Mouse (Mus musculus) intestine, embryonic 15.5 days (tissue): ENCODE data around the gene Stk11ip. TPM values are rescaled to one million over a fixed set of nuclear protein-coding genes. Genes with fewer than 3 reads are reported as not detected.

Experiments used
- ATAC-seq: fragments of 200-750 bp; cut with Nextera tagmentation; 2 replicates; pipeline ENCODE4 v1.8.0; 2017; ENCODE audit warnings: moderate TSS enrichment, moderate library complexity
- H3K27ac ChIP-seq: fragments of 300-500 bp; sonication (generic); 2 replicates; pipeline ENCODE4 v1.5.1; 2015; ENCODE audit warnings: mild to moderate bottlenecking, inconsistent platforms
- H3K27me3 ChIP-seq: fragments of 300-500 bp; sonication (generic); replicated peaks from 2 replicates; pipeline ENCODE4 v1.6.1; 2015; ENCODE audit warnings: inconsistent platforms
- H3K36me3 ChIP-seq: fragments of 300-500 bp; sonication (generic); 2 replicates; pipeline ENCODE4 v1.6.1; 2015; ENCODE audit warnings: inconsistent platforms
- H3K4me1 ChIP-seq: fragments of 300-500 bp; sonication (generic); replicated peaks from 2 replicates; pipeline ENCODE4 v1.6.1; 2015; ENCODE audit warnings: inconsistent platforms
- H3K4me2 ChIP-seq: fragments of 300-500 bp; sonication (generic); replicated peaks from 2 replicates; pipeline ENCODE4 v1.6.1; 2015; ENCODE audit warnings: mild to moderate bottlenecking, inconsistent platforms
- H3K4me3 ChIP-seq: fragments of 300-500 bp; sonication (generic); replicated peaks from 2 replicates; pipeline ENCODE4 v1.5.1; 2015; ENCODE audit warnings: inconsistent platforms
- H3K9ac ChIP-seq: fragments of 300-500 bp; sonication (generic); 2 replicates; pipeline ENCODE4 v1.6.1; 2015; ENCODE audit warnings: inconsistent platforms
- H3K9me3 ChIP-seq: fragments of 300-500 bp; sonication (generic); 2 replicates; pipeline ENCODE4 v1.6.1; 2016; ENCODE audit warnings: inconsistent platforms
- WGBS: fragments of 180-500 bp; shearing (Covaris S2); methylation state at CpG from one replicate; pipeline ENCODE4 v1.1.7; 2015; 5-methylcytosine and 5-hydroxymethylcytosine counted together
- polyA plus RNA-seq: library from polyadenylated mRNA; unstranded; fragments of >200 nt; fragmentation: Nextera tagmentation; extraction: Ambion mirVana; gene quantifications from 2 replicates; pipeline ENCODE4 v1.2.1, GENCODE M21; 2015

Gene Stk11ip
- polyA plus RNA-seq, 1 experiment from 2014 or later: 18.9 TPM

DNA sequence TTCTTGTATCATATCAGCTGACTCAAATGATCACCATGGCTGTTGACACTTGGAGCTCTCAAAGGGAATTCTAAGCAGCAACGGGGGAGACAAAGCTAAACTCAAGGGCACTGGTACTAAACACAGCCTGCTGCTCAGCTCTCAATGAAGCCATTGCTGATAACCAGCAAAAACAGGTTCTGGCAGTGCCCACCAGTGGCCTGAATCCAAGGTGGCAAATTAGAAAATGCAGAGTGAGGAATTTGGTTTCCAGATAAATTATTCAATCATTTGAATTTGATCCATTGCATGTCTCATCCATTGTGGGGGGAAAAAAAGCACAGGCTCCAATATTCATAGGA is 40.5 kb downstream of the Stk11ip start:
- no peak for ATAC-seq
- Histone ChIP-seq H3K4me2 (no peak overlapping the region), H3K27ac (no peak overlapping the region), H3K9me3 (no peaks in the 10 kb centered on the region), H3K4me3 (no peak overlapping the region), H3K9ac (no peak overlapping the region), H3K27me3 (no peaks in the 10 kb centered on the region), H3K4me1 (peaks cover 10% of the 10 kb centered on the region), H3K36me3 (no peaks in the 10 kb centered on the region)
- 68% methylated on average over 1 of the region's 1 CpGs for WGBS

- 82% methylated on average over 2 of the region's 2 CpGs for WGBS
- H3K27ac ChIP-seq: no peak overlapping the region
- no peak for ATAC-seq
- no peak overlapping the region for H3K9ac ChIP-seq
- no peak overlapping the region for H3K4me3 ChIP-seq
- H3K9me3 ChIP-seq: no peaks in the 10 kb centered on the region
- peaks cover 6% of the 10 kb centered on the region for H3K4me1 ChIP-seq
- no peaks in the 10 kb centered on the region for H3K27me3 ChIP-seq
- no peak overlapping the region for H3K4me2 ChIP-seq
- no peaks in the 10 kb centered on the region for H3K36me3 ChIP-seq
Measured at GRCm38 (mm10) chr1:75564102-75564501, 42.8 kb downstream of the Stk11ip start.

DNA sequence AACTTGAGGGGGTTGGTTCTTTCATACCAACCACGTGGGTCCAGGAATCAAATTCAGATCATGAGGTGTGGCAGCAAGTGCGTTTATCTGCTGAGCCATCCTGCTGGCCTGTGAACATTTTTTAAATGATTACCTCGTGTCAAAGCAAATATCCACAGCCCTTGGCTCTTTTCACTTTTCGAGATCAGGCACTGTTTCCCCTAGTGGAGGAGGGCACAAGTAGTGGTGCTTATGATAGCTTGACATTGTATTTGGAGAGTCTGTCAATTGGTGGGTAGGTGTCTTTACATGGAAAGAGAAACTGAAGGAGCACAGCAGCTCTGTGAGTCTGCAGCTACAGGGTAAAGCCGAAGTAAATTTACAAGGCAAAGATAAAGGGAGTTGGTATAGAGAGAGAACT is 43.6 kb downstream of the Stk11ip start:
- Histone ChIP-seq H3K4me3 (no peak overlapping the region), H3K4me1 (no peaks in the 10 kb centered on the region), H3K9ac (no peak overlapping the region), H3K9me3 (no peaks in the 10 kb centered on the region), H3K27me3 (no peaks in the 10 kb centered on the region), H3K36me3 (no peaks in the 10 kb centered on the region), H3K4me2 (no peak overlapping the region), H3K27ac (no peak overlapping the region)
- 57% methylated on average over 5 of the region's 5 CpGs for WGBS
- ATAC-seq: no peak

- Histone ChIP-seq H3K4me1 (no peaks in the 10 kb centered on the region), H3K4me2 (no peak overlapping the region), H3K27me3 (no peaks in the 10 kb centered on the region), H3K27ac (no peak overlapping the region), H3K36me3 (no peaks in the 10 kb centered on the region), H3K4me3 (no peak overlapping the region), H3K9ac (no peak overlapping the region), H3K9me3 (no peaks in the 10 kb centered on the region)
- 66% methylated on average over 9 of the region's 9 CpGs for WGBS
- no peak for ATAC-seq
Measured at GRCm38 (mm10) chr1:75565616-75566015, 44.3 kb downstream of the Stk11ip start.

DNA sequence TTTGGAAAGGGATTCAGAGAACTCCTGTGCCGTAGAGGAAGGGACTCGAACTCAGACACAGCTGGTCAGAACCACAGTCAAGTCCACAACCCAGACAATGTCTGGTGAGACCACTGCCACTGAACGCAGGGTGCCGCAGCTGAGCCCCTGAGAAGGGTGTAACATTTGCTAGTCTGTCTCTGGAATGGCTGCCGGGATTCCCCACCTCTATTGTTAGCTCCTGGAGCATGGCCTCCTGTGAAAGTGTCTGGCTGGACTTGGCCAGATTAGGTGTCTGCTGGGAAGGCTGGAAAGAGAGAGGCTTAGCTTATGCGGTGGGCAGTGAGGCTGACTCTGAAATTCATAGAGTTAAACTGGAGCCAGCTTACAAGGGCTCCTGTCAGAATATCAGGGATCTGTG is 49.1 kb downstream of the Stk11ip start:
- Histone ChIP-seq H3K4me1 (no peaks in the 10 kb centered on the region), H3K9ac (no peak overlapping the region), H3K9me3 (no peaks in the 10 kb centered on the region), H3K4me3 (no peak overlapping the region), H3K4me2 (no peak overlapping the region), H3K27me3 (no peaks in the 10 kb centered on the region), H3K27ac (no peak overlapping the region), H3K36me3 (no peaks in the 10 kb centered on the region)
- 67% methylated on average over 6 of the region's 6 CpGs for WGBS
- no peak for ATAC-seq

GRCm38 (mm10) chr1:75572776-75573175 is 51.4 kb downstream of the Stk11ip start:
- H3K27ac ChIP-seq: no peak overlapping the region
- no peak overlapping the region for H3K4me2 ChIP-seq
- no peak overlapping the region for H3K9ac ChIP-seq
- H3K9me3 ChIP-seq: no peaks in the 10 kb centered on the region
- H3K36me3 ChIP-seq: no peaks in the 10 kb centered on the region
- 78% methylated on average over 6 of the region's 6 CpGs for WGBS
- no peaks in the 10 kb centered on the region for H3K4me1 ChIP-seq
- H3K27me3 ChIP-seq: no peaks in the 10 kb centered on the region
- ATAC-seq: no peak
- H3K4me3 ChIP-seq: no peak overlapping the region

- Histone ChIP-seq H3K36me3 (no peaks in the 10 kb centered on the region), H3K27ac (no peak overlapping the region), H3K4me3 (no peak overlapping the region), H3K27me3 (no peaks in the 10 kb centered on the region), H3K4me2 (no peak overlapping the region), H3K9ac (no peak overlapping the region), H3K9me3 (no peaks in the 10 kb centered on the region), H3K4me1 (no peaks in the 10 kb centered on the region)
- ATAC-seq: no peak
- 82% methylated on average over 7 of the region's 7 CpGs for WGBS
Measured at GRCm38 (mm10) chr1:75573715-75574114, 52.4 kb downstream of the Stk11ip start.

- Histone ChIP-seq H3K27ac (no peak overlapping the region), H3K36me3 (no peaks in the 10 kb centered on the region), H3K9me3 (no peaks in the 10 kb centered on the region), H3K4me3 (no peak overlapping the region), H3K27me3 (no peaks in the 10 kb centered on the region), H3K9ac (no peak overlapping the region), H3K4me1 (no peaks in the 10 kb centered on the region), H3K4me2 (no peak overlapping the region)
- WGBS: 70% methylated on average over 17 of the region's 17 CpGs
- ATAC-seq: no peak
Measured at GRCm38 (mm10) chr1:75574476-75575310, 53.4 kb downstream of the Stk11ip start.

GRCm38 (mm10) chr1:75581936-75582624 is 60.8 kb downstream of the Stk11ip start:
- no peaks in the 10 kb centered on the region for H3K36me3 ChIP-seq
- H3K4me2 ChIP-seq: no peak overlapping the region
- 57% methylated on average over 7 of the region's 7 CpGs for WGBS
- H3K4me3 ChIP-seq: no peak overlapping the region
- no peaks in the 10 kb centered on the region for H3K4me1 ChIP-seq
- H3K9ac ChIP-seq: no peak overlapping the region
- H3K9me3 ChIP-seq: no peaks in the 10 kb centered on the region
- no peak for ATAC-seq
- H3K27ac ChIP-seq: no peak overlapping the region
- no peaks in the 10 kb centered on the region for H3K27me3 ChIP-seq

- H3K9ac ChIP-seq: no peak overlapping the region
- H3K4me1 ChIP-seq: no peaks in the 10 kb centered on the region
- no peak overlapping the region for H3K4me3 ChIP-seq
- 81% methylated on average over 5 of the region's 5 CpGs for WGBS
- H3K4me2 ChIP-seq: no peak overlapping the region
- no peaks in the 10 kb centered on the region for H3K9me3 ChIP-seq
- no peak overlapping the region for H3K27ac ChIP-seq
- ATAC-seq: no peak
- no peaks in the 10 kb centered on the region for H3K27me3 ChIP-seq
- H3K36me3 ChIP-seq: no peaks in the 10 kb centered on the region
Measured at GRCm38 (mm10) chr1:75582625-75582956, 61.3 kb downstream of the Stk11ip start.

GRCm38 (mm10) chr1:75583034-75583433 is 61.7 kb downstream of the Stk11ip start:
- Histone ChIP-seq H3K36me3 (no peaks in the 10 kb centered on the region), H3K9me3 (no peaks in the 10 kb centered on the region), H3K27me3 (no peaks in the 10 kb centered on the region), H3K4me1 (0 out of 2 replicates have a peak, but pooled peaks cover 2% of the 10 kb centered on the region), H3K9ac (no peak overlapping the region), H3K4me3 (no peak overlapping the region), H3K4me2 (no peak overlapping the region), H3K27ac (no peak overlapping the region)
- 76% methylated on average over 10 of the region's 10 CpGs for WGBS
- no peak for ATAC-seq

- 97% methylated on average over 3 of the region's 3 CpGs for WGBS
Measured at GRCm38 (mm10) chr1:75586791-75587190, 65.5 kb downstream of the Stk11ip start.

More at GRCm38 (mm10) chr1:75586791-75587190, 65.5 kb downstream of the Stk11ip start:
- no peaks in the 10 kb centered on the region for H3K27me3 ChIP-seq
- no peak overlapping the region for H3K9ac ChIP-seq
- H3K4me2 ChIP-seq: no peak overlapping the region
- H3K36me3 ChIP-seq: no peaks in the 10 kb centered on the region
- H3K9me3 ChIP-seq: no peaks in the 10 kb centered on the region
- H3K27ac ChIP-seq: no peak overlapping the region
- 0 out of 2 replicates have a peak, but pooled peaks cover 3% of the 10 kb centered on the region for H3K4me1 ChIP-seq
- no peak overlapping the region for H3K4me3 ChIP-seq
- no peak for ATAC-seq
